Mouse (Mus musculus) heart, adult 18-20 months (tissue): ENCODE results near the gene Epn2. TPM values are rescaled to one million over a fixed set of nuclear protein-coding genes. Genes with fewer than 3 reads are reported as not detected.

Experiments
- DNase-seq, 2 experiments: peaks; one replicate each; pipeline ENCODE4 v3.0.0; 2021 to 2022; ENCODE audit warnings: mixed read lengths in 1 of 2
- total RNA-seq, 2 experiments: library from RNA; stranded (reverse); gene quantifications; 2 replicates each; pipeline ENCODE4 v1.2.3; 2021

Epn2 gene
- total RNA-seq, 2 experiments from 2014 or later: 24.5 to 28.1 TPM

DNA sequence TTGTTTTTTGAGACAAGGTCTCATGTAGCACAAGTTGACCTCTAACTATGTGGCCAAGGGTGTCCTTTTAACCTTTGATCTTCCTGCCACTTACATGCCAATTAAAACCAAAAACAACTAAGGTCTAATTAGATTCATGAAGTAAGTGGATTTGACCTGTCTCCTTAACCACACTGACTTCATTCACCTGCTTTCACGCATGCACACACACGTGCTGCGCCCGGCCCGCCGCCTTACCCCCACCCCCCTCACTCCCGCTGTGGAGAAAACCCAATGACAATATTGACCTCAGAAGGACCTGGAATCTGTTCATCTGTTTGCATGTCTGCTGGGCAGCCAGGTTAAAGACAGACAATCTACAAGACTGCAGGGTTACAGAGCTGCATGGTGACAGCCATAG lies 38.8 kb downstream of the Epn2 start:
- DNase-seq: no peak

- DNase-seq: no peak
These were observed 42.1 kb downstream of the Epn2 start for GRCm38 (mm10) chr11:61537362-61537761.

- DNase-seq: no peak
These were observed 42.5 kb downstream of the Epn2 start for GRCm38 (mm10) chr11:61536952-61537351.

DNA sequence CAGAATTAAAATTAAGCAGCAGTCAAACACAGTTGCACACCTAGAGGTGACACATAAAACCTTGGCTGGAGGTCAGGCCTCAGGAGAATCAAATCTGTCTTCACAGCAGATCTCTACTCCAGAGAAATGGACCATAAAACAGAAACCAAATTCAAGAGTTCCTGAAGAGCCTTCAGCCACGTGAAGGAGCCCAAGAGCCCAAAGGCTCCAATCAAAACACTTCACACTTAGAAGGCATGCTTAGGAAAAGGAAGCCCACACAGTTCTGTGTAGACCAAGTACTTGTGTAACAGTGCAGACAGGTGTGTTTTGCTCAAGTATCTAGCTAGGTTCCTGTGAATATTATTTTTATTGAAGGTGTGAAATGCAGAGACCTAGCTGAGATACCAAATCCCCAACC lies 44.0 kb downstream of the Epn2 start:
- no peak for DNase-seq

DNA sequence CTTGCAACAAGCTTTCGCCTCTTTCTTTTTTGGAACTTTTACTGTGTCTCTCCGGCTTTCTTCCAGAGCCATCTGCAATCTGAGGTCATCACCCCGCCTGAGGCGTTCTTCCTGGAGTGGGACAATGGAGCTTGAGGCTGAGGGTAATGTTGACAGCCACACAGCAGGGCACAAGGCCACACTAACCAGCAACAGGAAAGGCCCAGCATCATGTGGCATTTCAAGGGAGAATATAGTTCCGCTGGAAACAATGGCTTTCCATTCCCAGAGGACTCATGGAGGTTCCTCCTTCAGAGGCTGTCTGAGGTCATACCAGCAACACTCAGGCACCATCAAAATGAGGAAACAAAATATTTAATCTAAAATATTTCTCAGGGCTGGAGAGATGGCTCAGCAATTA lies 45.9 kb downstream of the Epn2 start:
- peak; percentile 60 to 86 for DNase-seq

DNA sequence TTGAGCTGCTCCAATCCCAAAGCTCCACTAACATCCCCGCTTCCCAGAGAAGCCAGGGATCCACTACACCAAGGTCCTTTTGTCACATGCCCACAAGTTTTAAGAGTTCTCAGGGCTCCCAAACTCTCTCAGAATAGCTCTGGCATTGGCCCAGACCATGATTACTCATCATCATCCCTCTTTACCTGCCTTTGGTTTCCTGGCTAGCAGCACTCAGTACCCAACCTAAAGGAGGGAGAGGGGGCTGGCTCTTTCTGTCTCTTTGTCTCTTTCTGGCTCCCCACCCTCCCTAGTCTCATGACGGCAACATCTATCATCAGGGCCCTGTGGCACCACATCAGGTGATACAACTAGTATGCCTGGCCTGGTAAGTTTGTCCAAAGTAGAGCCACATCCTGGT lies 46.7 kb downstream of the Epn2 start:
- DNase-seq: peak in 1 of 2 experiments; percentile 43

DNA sequence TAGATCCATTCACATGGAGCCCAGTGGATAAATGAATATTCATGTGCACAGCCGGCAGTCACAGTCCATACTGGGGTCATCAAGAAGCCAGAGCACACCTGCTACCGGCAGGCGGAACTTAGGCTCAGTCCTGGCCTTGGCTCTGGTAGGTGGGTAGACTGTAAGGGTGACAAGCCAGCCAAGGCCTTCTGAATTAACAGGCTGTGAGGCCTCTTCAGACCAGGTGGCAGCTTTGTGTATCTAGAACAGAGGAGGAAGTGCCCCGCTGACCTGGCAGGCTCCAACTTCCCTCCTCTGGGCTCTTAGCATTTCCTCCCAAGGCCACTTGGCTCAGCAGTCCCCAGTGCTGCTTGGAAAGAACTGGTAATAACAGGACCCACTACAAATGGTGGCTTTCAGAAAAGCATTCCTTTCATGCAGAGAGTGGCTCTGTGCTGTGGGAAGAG lies 50.2 kb downstream of the Epn2 start:
- DNase-seq: peak in 1 of 2 experiments; percentile 64

DNA sequence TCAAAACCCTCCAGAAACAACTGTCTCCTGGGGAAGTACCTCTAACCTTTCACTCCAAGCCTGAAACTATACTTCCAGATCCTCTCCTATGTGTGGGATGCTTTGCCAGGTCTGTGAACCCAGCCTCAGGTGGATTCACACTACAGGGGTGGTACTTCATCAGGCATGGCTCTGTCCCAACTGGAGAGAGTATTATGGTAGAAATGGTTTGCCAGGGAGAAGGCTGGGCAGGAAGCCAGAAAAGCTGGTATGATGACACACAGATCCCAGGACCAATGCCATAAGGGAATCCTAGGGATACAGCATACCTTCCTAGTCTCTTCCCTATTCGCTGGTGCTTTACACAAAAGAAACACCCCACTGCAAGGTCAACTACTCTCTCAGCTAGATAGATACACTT lies 52.6 kb downstream of the Epn2 start:
- no peak for DNase-seq

GRCm38 (mm10) chr11:61519484-61520107 lies 59.9 kb downstream of the Epn2 start:
- peak; percentile 52 to 65 for DNase-seq

GRCm38 (mm10) chr11:61518871-61519270 lies 60.6 kb downstream of the Epn2 start:
- no peak for DNase-seq

GRCm38 (mm10) chr11:61517971-61518370 lies 61.5 kb downstream of the Epn2 start:
- no peak for DNase-seq

DNA sequence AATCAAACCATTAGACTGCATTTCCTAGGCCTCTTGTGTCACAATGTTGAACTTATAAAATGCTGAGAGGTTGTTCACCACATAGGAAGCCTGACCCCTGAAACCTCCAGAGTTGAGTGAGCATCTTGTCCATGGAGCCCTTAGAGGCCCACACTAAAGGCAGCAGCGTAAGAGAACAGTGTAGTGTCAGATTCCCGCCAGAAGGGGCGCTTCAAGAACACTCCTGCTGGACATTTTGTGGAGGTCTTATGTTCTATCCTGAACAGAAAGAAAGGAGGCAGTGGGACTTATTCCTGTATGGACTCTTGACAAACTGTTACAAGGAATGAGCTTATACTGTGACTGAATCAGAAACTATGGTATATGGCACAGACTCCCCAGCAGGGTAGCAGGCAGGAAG lies 64.5 kb downstream of the Epn2 start:
- DNase-seq: peak; percentile 45 to 65

DNA sequence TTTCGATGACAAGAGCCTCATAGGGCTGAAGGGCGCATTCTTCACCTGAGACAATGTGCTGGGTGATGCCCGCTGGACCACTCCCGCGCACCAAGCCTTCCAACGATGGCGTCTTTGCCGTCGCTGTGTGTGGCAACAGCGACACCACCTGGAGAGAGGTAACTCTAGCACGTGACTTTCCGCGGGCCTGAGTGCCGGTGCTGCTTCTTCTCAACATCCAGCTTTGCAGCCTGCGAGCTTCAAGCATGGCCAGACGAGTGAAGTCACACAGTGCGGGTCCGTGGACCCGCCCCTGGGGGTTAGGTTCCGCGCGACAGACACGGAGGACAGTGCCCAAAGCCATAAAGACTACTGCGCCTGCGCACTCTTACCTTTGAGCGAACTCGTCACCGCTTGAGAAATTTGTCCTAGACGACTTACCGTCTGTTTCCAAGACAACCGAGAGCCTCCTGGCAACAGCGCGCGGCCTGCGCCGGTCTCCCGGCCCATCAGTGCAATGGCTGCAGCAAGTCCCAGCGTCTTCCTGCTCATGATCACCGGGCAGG lies 74.7 kb downstream of the Epn2 start, which contains the start of gene B9d1:
B9d1 (plus strand) TSS at position 432 of the 545 bp plus-strand sequence.
- peak; percentile 96 to 99 for DNase-seq

GRCm38 (mm10) chr11:61503933-61504332 lies 75.6 kb downstream of the Epn2 start:
- DNase-seq: no peak

DNA sequence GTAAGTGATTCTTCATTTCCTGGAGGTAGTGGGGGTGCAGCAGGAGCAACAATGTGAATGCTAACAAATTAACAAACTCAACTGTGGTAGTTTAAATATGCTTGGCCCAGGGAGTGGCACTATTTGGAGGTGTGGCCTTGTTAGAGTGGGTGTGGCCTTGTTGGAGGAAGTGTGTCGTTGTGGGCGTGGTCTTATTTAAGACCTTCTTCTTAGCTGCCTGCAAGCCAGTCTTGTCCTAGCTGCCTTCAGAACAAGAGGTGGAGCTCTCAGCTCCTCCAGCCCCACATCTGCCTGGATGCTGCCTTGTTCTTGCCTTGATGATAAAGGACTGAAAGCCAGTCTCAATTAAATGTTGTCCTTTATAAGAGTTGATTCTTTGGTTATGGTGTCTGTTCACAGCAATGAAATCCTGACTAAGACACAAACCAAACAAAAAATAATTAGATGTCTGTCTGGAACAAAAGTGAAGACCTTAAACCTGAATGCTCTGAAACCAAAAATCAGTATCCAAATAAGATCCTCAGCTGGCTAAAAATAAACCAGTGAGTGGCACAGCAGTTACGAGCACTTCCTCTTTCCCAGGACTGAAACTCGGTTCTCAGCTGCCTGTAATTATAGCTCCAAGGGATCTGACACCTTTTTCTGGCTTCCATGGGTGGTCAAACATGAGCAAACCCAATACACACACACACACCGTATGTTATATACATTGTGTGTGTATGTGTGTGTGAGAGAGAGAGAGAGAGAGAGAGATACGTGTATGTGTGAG lies 80.6 kb downstream of the Epn2 start:
- DNase-seq: no peak

DNA sequence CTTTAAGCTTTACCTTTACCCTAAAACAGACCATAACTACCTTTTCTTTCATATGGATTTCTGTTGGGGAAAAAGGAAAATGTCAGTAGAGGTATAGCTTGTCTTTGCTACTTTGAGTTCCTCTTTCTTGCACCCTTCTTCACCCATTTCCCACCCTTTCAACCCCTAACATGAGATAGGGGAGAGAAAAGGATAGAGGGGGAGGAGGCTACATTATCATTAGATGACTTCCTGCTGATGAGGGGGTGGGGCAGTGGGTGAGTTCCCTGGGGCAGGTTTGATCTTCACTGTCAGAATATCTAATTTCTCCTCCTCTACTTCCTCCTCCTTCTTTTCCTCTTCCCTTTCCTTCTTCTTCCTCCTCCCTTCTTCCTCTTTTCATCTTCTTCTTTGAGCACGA lies 82.0 kb downstream of the Epn2 start:
- DNase-seq: no peak

GRCm38 (mm10) chr11:61495528-61495927 lies 84.0 kb downstream of the Epn2 start:
- DNase-seq: no peak

DNA sequence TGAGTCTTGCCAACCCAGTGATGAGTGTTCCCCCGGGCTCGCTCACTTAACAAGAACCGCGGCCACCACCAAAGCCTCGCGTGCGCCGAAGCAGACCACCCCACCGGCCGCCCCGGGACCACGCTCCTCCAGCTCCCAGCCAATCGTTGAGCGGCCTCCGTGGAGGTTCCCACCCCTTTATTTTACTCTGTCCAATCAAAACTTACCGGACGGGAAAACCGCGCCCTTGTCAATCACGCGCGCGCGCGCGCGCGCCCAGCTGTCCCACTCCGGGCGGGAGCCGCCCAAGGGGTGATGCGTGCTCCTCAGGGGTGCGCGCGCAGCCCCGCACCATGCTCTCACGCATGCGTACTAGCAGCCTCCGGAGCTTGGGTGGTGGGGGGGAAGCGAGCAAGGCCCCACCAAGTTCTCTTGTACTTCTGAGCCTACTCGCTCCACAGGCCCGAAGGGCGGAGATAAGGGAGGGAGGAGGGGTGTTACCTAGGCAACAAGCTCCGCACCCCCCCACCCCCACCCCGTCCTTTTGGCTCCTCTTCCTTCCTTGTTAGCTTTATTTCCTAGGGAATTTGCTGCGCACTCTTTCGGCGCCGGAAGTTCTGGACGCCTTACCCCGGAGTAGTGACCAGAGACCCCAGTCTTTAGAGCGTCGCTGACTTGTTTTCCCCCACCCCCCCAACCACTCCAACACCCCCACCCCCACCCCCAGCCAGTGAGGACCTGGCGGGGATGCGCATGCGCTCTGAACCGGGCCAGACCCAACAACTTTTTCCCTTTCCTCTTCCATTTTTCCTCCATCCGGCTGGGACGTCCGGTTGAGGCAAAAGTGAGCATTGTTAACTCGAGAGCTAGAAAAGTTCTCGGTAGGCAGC lies 85.1 kb downstream of the Epn2 start, which contains the start of gene Mapk7:
Mapk7 (minus strand) TSS at position 278 of the 869 bp plus-strand sequence.
- DNase-seq: peak; percentile 96 to 98

DNA sequence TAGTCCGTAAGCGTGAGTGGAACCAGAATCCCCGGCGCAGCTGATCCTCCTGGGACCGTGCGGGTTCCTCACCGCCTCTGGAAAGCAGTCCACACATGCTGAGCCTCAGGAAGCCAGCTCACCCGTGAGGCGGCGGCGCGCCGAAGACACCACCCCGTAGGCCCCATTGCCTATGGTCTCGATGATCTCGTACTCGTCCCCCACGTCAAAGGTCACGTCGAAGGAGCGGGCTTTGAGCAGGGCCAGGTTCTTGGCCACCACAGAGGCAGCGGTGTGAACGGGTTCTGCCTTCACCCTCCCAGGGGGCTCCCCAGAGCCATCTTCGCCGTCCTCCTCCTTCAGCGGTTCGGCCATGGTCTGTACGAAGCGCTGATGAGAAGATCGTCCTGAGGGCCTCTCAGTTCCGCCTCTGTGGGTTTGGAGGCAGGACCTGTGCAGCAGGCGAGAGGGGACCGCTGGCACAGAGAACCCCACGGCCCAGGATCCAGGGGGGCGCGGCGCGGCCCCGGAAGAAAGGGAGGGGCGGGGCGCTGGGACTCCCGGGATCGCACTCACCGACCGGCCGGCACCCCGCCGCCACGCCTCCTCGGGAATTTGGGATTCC lies 85.9 kb downstream of the Epn2 start:
- no peak for DNase-seq

GRCm38 (mm10) chr11:61492749-61493401 lies 86.6 kb downstream of the Epn2 start:
- DNase-seq: no peak

- DNase-seq: peak in 1 of 2 experiments; percentile 6
These were observed 88.5 kb downstream of the Epn2 start for GRCm38 (mm10) chr11:61490944-61491520.
